12 mouse cellular contexts compared by ENCODE assay signal in genomic region chr4:32251946-32252672, GRCm38 (mm10). TPM values are rescaled to one million over a fixed set of nuclear protein-coding genes. Genes with fewer than 3 reads are reported as not detected.
A peak's percentile ranks its signal among the peaks of the same experiment; 100 is the strongest.
DNase-seq lines count a peak whose midpoint lies in the region; ATAC-seq and TF ChIP-seq lines count a peak whose summit lies in the region.
"Had no signal": no experiment of that assay in that cellular context is flagged by ENCODE, and none has a peak within 500 bp of the region (broad histone marks: within the 10 kb centered on the region; RNA-seq: fewer than 3 reads in every experiment).

No protein-coding gene starts in this region.

- peak overlapping the region; percentile 44; the same call in 1 of the 2 replicates for H3K27ac ChIP-seq in left cerebral cortex, adult 2 months

- intact Hi-C loops in left cerebral cortex, adult 2 months (cut with DNase I) = loop anchor here (2.0 kb wide), 1 partner anchor 53 kb away; no protein-coding TSS in a partner anchor
- intact Hi-C loops in left cerebral cortex, postnatal 14 days (cut with DNase I) = no loop called here

- DNase-seq in cerebellum, adult 9-10 months = no peak
- DNase-seq in left cerebral cortex, adult 2 months (ENCODE audit: extremely low spot score in 1 of 2, low spot score in 2 of 2) = no peak
- DNase-seq in left cerebral cortex, postnatal 14 days (ENCODE audit: low spot score in 2 of 2) = no peak
- peak; percentile 25 for DNase-seq in thymus, postnatal 0 days (ENCODE audit: low spot score)
- DNase-seq in thymus, postnatal 10 days (ENCODE audit: low spot score in 2 of 2) = no peak
- no peak for DNase-seq in adrenal gland, adult 8-10 months
- no peak for DNase-seq in gastrocnemius, adult 18-20 months (ENCODE audit: low spot score)
- DNase-seq: adrenal gland, postnatal 14 days; gastrocnemius, postnatal 25 days had no signal

- no peak overlapping the region for H3K4me3 ChIP-seq in left cerebral cortex, adult 2 months
- H3K4me3 ChIP-seq: kidney, embryonic 15.5 days; liver, embryonic 12.5 days had no signal

- TF ChIP-seq CTCF in left cerebral cortex, adult 2 months (IDR thresholded peaks at IDR 0.05) = no peak

- ATAC-seq in cerebellum, adult (ENCODE audit: insufficient number of reproducible peaks, low FRiP score, low TSS enrichment) = 0 out of 2 replicates have a peak, but pooled peaks have one; percentile 26
- ATAC-seq: liver, embryonic 12.5 days had no signal

RNA-seq across cellular contexts. Expression of gene Bach2, which starts 13.5 kb away (rescaled TPM):
- total RNA-seq in left cerebral cortex, adult 2 months (2021) = 10 to 100 TPM; 20.8 to 25.8 TPM
- 10 to 100 TPM; 22.4 to 24.8 TPM for total RNA-seq in left cerebral cortex, postnatal 14 days (2021)
- polyA plus RNA-seq in thymus, postnatal 0 days (2015; fragmentation: Nextera tagmentation; extraction: Ambion mirVana) = 3.7 and 4.8 TPM in 2 replicates
- 1 to 10 TPM; 2.8 to 3.3 (median 3.0) TPM for total RNA-seq in adrenal gland, adult 8-10 months (2022)
- 1 to 10 TPM; 2.6 to 3.4 TPM for total RNA-seq in gastrocnemius, adult 18-20 months (2021)

Comparison
In these comparisons a context has a peak if more than half of its experiments do, and no peak if none do; other contexts are left out.
1. RNA of gene Bach2, which starts 13.5 kb away (total RNA-seq): 20.8 to 25.8 TPM in left cerebral cortex, adult 2 months and 22.4 to 24.8 TPM in left cerebral cortex, postnatal 14 days; 2.6 to 3.4 TPM in gastrocnemius, adult 18-20 months and 2.8 to 3.3 TPM in adrenal gland, adult 8-10 months; every median in the first group is over 4 times any median in the second.